Mouse (Mus musculus) heart, postnatal 0 days (tissue): ENCODE data around the gene Cdk17.

Source experiments
- CTCF ChIP-seq: IDR thresholded peaks from 2 replicates; pipeline ENCODE4 v1.5.1; 2016; ENCODE audit warnings: antibody characterized with exemption, control low read depth, low read depth
- EP300 ChIP-seq: IDR thresholded peaks from 2 replicates; pipeline ENCODE4 v1.6.1; 2016; ENCODE audit warnings: antibody characterized with exemption, low read depth

- TF ChIP-seq CTCF (no peak), EP300 (no peak)
These were observed 34.6 kb upstream of the Cdk17 start for GRCm38 (mm10) chr10:93126025-93126424.
